In the genomic region with DNA sequence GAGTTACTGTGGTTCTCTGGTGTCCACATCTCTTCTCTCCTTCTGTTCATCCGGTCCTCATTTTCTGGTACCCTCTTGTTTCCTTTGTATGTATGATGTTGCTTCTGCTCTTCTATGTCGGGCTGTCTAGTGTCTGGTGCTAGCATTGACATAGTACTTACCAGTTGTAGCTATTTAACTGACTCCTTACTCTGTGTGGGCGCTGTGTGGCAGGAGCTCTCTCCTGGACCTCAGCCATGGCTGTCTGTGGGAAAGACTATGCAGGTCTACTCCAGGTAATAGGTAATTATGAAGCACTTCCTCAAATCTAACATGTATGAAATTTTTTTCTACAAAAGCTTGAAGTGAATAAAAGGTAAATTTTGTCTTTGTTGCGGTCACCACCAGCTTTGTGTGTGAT, we compare ENCODE assay signal across 9 mouse cellular contexts.
DNase-seq lines count a peak whose midpoint lies in the region.
"Had no signal": no experiment of that assay in that cellular context is flagged by ENCODE, and none has a peak within 500 bp of the region (broad histone marks: within the 10 kb centered on the region; RNA-seq: fewer than 3 reads in every experiment).

No protein-coding gene starts in this region.

- intact Hi-C loops in left cerebral cortex, postnatal 4 days (cut with DNase I), result no loop called here

- DNase-seq in brain, adult 2 months (ENCODE audit: low read depth, low spot score), result peak; percentile 66
- DNase-seq in cerebellum, adult 11-12 months, result peak; percentile 54
- peak; percentile 67 for DNase-seq in cerebellum, adult 9-10 months
- peak; percentile 57 to 76 for DNase-seq in cerebellum, postnatal 25 days
- DNase-seq in left cerebral cortex, postnatal 4 days, result no peak
- no peak for DNase-seq in ovary, postnatal 36 days (ENCODE audit: low spot score)
- DNase-seq in neural tube, embryonic 10.5 days (ENCODE audit: extremely low spot score, low spot score), result no peak
- DNase-seq: adrenal gland, postnatal 14 days; kidney, adult 18-20 months had no signal

Comparison
In these comparisons a context has a peak if more than half of its experiments do, and no peak if none do; other contexts are left out.
1. DNase-seq: peak in brain, adult 2 months (single experiment), cerebellum, adult 11-12 months (single experiment), cerebellum, adult 9-10 months (single experiment) and cerebellum, postnatal 25 days (2 of 2); none in left cerebral cortex, postnatal 4 days (single experiment), ovary, postnatal 36 days (single experiment) and neural tube, embryonic 10.5 days (single experiment).